Mouse (Mus musculus): ENCODE results near the gene Slc15a1.

- no peak for TF ChIP-seq CTCF (IDR thresholded peaks at IDR 0.05)
- TF ChIP-seq POLR2A (IDR thresholded peaks at IDR 0.05; ENCODE audit: insufficient read depth, low read depth, low read length) = no peak
These were observed 42.7 kb upstream of the Slc15a1 start for GRCm38 (mm10) chr14:121547745-121548144.

All from heart, adult 2 months (tissue).